Mouse (Mus musculus): ENCODE measurements around the gene Kif27.

- TF ChIP-seq CTCF (IDR thresholded peaks at IDR 0.05; ENCODE audit: extremely low read depth, insufficient read depth, insufficient read length, insufficient replicate concordance), result no peak
- TF ChIP-seq POLR2A (IDR thresholded peaks at IDR 0.05; ENCODE audit: low read depth, low read length), result no peak
Measured at GRCm38 (mm10) chr13:58313758-58314157, 45.2 kb downstream of the Kif27 start.
